Mouse (Mus musculus) ovary, postnatal 36 days (tissue): ENCODE data around the gene Ssh2.

Source experiments
- DNase-seq: peaks from one replicate; pipeline ENCODE4 v3.0.0; 2022; ENCODE audit warnings: low spot score, mixed read lengths

Ssh2 gene

GRCm38 (mm10) chr11:77507426-77507825, 291.3 kb downstream of the Ssh2 start:
- DNase-seq: peak; percentile 12

GRCm38 (mm10) chr11:77508068-77509021, 292.3 kb downstream of the Ssh2 start:
- peak; percentile 87 for DNase-seq
